Mouse (Mus musculus): ENCODE data around the gene Clec16a. TPM values are rescaled to one million over a fixed set of nuclear protein-coding genes. Genes with fewer than 3 reads are reported as not detected.

The Clec16a gene
- polyA plus RNA-seq, 2 experiments, result 2.7 to 10.0 TPM

DNA sequence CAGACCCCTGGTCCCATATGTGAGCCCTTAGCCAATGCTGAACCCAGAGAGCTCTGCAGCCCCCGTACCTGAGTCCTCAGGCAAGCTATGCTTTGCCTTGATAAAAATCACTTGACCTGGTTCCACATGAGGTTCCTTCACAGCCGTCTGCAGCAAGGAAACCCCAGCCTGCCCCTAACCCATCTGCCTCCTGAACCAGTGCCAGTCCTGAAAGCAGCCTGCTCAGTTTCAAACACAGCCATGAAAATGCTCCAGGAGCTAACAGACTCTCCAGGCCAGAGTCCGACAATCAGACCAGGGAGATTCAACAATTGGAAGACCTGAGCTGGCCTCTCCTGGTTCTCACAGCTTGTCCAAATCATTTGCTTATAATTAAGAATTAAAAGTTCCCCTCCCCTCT lies 110.8 kb downstream of the Clec16a start:
- no peaks in the 10 kb centered on the region for H3K36me3 ChIP-seq (replicated peaks; ENCODE audit: control insufficient read depth, insufficient read depth, low read depth)
- no peaks in the 10 kb centered on the region for H3K9me3 ChIP-seq (ENCODE audit: control insufficient read depth, low read length)
- peaks cover 0 to 11% of the 10 kb centered on the region in 2 experiments; a peak in 2 of 4 replicates for H3K4me1 ChIP-seq (replicated peaks; ENCODE audit: control insufficient read depth in 2 of 2, insufficient read depth in 2 of 2, low read length in 1 of 2)
- ATAC-seq (ENCODE audit: insufficient read depth) (no peak), DNase-seq (ENCODE audit: low read depth in 3 of 3, low spot score in 3 of 3) (no peak)
- no peak overlapping the region for H3K9ac ChIP-seq (replicated peaks)
- H3K4me2 ChIP-seq (ENCODE audit: low read depth), result no peak overlapping the region
- TF ChIP-seq CTCF (IDR thresholded peaks at IDR 0.05; ENCODE audit: low read depth) (no peak), EP300 (IDR thresholded peaks at IDR 0.05; ENCODE audit: low read depth) (no peak)
- H3K27me3 ChIP-seq (ENCODE audit: control insufficient read depth, insufficient read depth, low read length), result no peaks in the 10 kb centered on the region
- WGBS (ENCODE audit: insufficient replicate concordance), result 40% methylated on average over 3 of the region's 3 CpGs
- no peak overlapping the region for H3K4me3 ChIP-seq (ENCODE audit: insufficient read depth in 1 of 2, low read depth in 2 of 2, low read length in 2 of 2)
- no peak overlapping the region for H3K27ac ChIP-seq

GRCm38 (mm10) chr16:10656461-10656860 lies 111.3 kb downstream of the Clec16a start:
- Histone ChIP-seq H3K27me3 (ENCODE audit: control insufficient read depth, insufficient read depth, low read length) (no peaks in the 10 kb centered on the region), H3K4me3 (ENCODE audit: insufficient read depth in 1 of 2, low read depth in 2 of 2, low read length in 2 of 2) (no peak overlapping the region), H3K36me3 (replicated peaks; ENCODE audit: control insufficient read depth, insufficient read depth, low read depth) (no peaks in the 10 kb centered on the region), H3K4me2 (ENCODE audit: low read depth) (no peak overlapping the region), H3K27ac (no peak overlapping the region), H3K9ac (replicated peaks) (no peak overlapping the region), H3K4me1 (replicated peaks; ENCODE audit: control insufficient read depth in 2 of 2, insufficient read depth in 2 of 2, low read length in 1 of 2) (peaks cover 0 to 11% of the 10 kb centered on the region in 2 experiments; a peak in 2 of 4 replicates), H3K9me3 (ENCODE audit: control insufficient read depth, low read length) (no peaks in the 10 kb centered on the region)
- ATAC-seq (ENCODE audit: insufficient read depth) (no peak), DNase-seq (ENCODE audit: low read depth in 3 of 3, low spot score in 3 of 3) (no peak)
- TF ChIP-seq CTCF (IDR thresholded peaks at IDR 0.05; ENCODE audit: low read depth) (no peak), EP300 (IDR thresholded peaks at IDR 0.05; ENCODE audit: low read depth) (no peak)
- WGBS (ENCODE audit: insufficient replicate concordance), result 55% methylated on average over 2 of the region's 2 CpGs

GRCm38 (mm10) chr16:10656939-10657338 lies 111.8 kb downstream of the Clec16a start:
- H3K4me1 ChIP-seq (replicated peaks; ENCODE audit: control insufficient read depth in 2 of 2, insufficient read depth in 2 of 2, low read length in 1 of 2), result peaks cover 0 to 11% of the 10 kb centered on the region in 2 experiments; a peak in 2 of 4 replicates
- no peak overlapping the region for H3K4me2 ChIP-seq (ENCODE audit: low read depth)
- DNase-seq (ENCODE audit: low read depth in 3 of 3, low spot score in 3 of 3) (no peak), ATAC-seq (ENCODE audit: insufficient read depth) (no peak)
- no peak for TF ChIP-seq EP300 (IDR thresholded peaks at IDR 0.05; ENCODE audit: low read depth)
- no peak overlapping the region for H3K27ac ChIP-seq
- H3K36me3 ChIP-seq (replicated peaks; ENCODE audit: control insufficient read depth, insufficient read depth, low read depth), result no peaks in the 10 kb centered on the region
- H3K9me3 ChIP-seq (ENCODE audit: control insufficient read depth, low read length), result no peaks in the 10 kb centered on the region
- no peak overlapping the region for H3K4me3 ChIP-seq (ENCODE audit: insufficient read depth in 1 of 2, low read depth in 2 of 2, low read length in 2 of 2)
- 78% methylated on average over 1 of the region's 1 CpGs for WGBS (ENCODE audit: insufficient replicate concordance)
- H3K9ac ChIP-seq (replicated peaks), result no peak overlapping the region
- H3K27me3 ChIP-seq (ENCODE audit: control insufficient read depth, insufficient read depth, low read length), result no peaks in the 10 kb centered on the region

- DNase-seq (ENCODE audit: low read depth in 3 of 3, low spot score in 3 of 3) (no peak), ATAC-seq (ENCODE audit: insufficient read depth) (no peak)
- WGBS (ENCODE audit: insufficient replicate concordance), result 68% methylated on average over 2 of the region's 2 CpGs
- Histone ChIP-seq H3K4me3 (ENCODE audit: insufficient read depth in 1 of 2, low read depth in 2 of 2, low read length in 2 of 2) (no peak overlapping the region), H3K36me3 (replicated peaks; ENCODE audit: control insufficient read depth, insufficient read depth, low read depth) (no peaks in the 10 kb centered on the region), H3K27me3 (ENCODE audit: control insufficient read depth, insufficient read depth, low read length) (no peaks in the 10 kb centered on the region), H3K9ac (replicated peaks) (no peak overlapping the region), H3K4me2 (ENCODE audit: low read depth) (no peak overlapping the region), H3K27ac (no peak overlapping the region), H3K4me1 (replicated peaks; ENCODE audit: control insufficient read depth in 2 of 2, insufficient read depth in 2 of 2, low read length in 1 of 2) (peaks cover 0 to 12% of the 10 kb centered on the region in 2 experiments; a peak in 2 of 4 replicates), H3K9me3 (ENCODE audit: control insufficient read depth, low read length) (no peaks in the 10 kb centered on the region)
- no peak for TF ChIP-seq CTCF (IDR thresholded peaks at IDR 0.05; ENCODE audit: low read depth)
- no peak for TF ChIP-seq EP300 (IDR thresholded peaks at IDR 0.05; ENCODE audit: low read depth)
These were observed 114.1 kb downstream of the Clec16a start for GRCm38 (mm10) chr16:10659211-10659610.

DNA sequence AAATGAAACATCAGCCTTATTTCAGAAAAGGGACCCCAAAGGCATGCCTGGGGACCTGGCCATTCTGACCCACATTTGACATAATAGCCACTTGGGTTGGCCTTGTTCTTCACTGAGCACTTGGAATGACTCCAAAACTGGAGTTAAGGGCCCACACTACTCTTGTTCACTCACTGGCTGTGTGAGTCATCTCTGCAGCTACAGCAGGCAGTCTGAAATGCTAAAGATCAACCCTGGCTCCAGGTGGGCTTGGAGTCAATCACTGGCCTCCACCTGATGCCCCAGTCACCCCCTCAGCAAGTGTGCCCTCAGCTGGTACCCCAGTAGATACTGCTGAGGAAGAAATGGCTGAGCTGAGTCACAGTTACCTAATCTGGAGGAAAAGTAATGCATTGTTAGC lies 115.4 kb downstream of the Clec16a start:
- Histone ChIP-seq H3K4me3 (ENCODE audit: insufficient read depth in 1 of 2, low read depth in 2 of 2, low read length in 2 of 2) (no peak overlapping the region), H3K9ac (replicated peaks) (no peak overlapping the region), H3K4me1 (replicated peaks; ENCODE audit: control insufficient read depth in 2 of 2, insufficient read depth in 2 of 2, low read length in 1 of 2) (peaks cover 0 to 23% of the 10 kb centered on the region in 2 experiments; a peak in 2 of 4 replicates), H3K9me3 (ENCODE audit: control insufficient read depth, low read length) (no peaks in the 10 kb centered on the region), H3K27ac (no peak overlapping the region), H3K27me3 (ENCODE audit: control insufficient read depth, insufficient read depth, low read length) (no peaks in the 10 kb centered on the region), H3K4me2 (ENCODE audit: low read depth) (no peak overlapping the region), H3K36me3 (replicated peaks; ENCODE audit: control insufficient read depth, insufficient read depth, low read depth) (no peaks in the 10 kb centered on the region)
- TF ChIP-seq CTCF (IDR thresholded peaks at IDR 0.05; ENCODE audit: low read depth), result no peak
- DNase-seq (ENCODE audit: low read depth in 3 of 3, low spot score in 3 of 3) (no peak), ATAC-seq (ENCODE audit: insufficient read depth) (no peak)

Data from liver, embryonic 14.5 days (tissue).